Mouse (Mus musculus) brain, embryonic 14.5 days (tissue): Measurements from ENCODE around the gene Crebrf.

Experiments used
- CTCF ChIP-seq: fragments of 200-500 bp; IDR thresholded peaks from 2 replicates; pipeline ENCODE4 v1.5.1; 2012; ENCODE audit warnings: inconsistent platforms, mild to moderate bottlenecking, moderate library complexity, borderline replicate concordance; ENCODE audit not compliant: insufficient read depth, insufficient read length; ENCODE audit errors: extremely low read depth
- POLR2A ChIP-seq: fragments of 200-500 bp; IDR thresholded peaks from 2 replicates; pipeline ENCODE4 v1.6.1; 2012; ENCODE audit warnings: mild to moderate bottlenecking, inconsistent platforms, borderline replicate concordance; ENCODE audit not compliant: poor library complexity, insufficient read depth, insufficient read length, severe bottlenecking; ENCODE audit errors: extremely low read depth

- no peak for TF ChIP-seq CTCF
- TF ChIP-seq POLR2A: peak; percentile 34; the same call in 1 of the 2 replicates
These were observed 667 bp downstream of the Crebrf start for GRCm38 (mm10) chr17:26715916-26716717.
